In genomic region chr15:103000501-103000901, GRCm38 (mm10) we compare ENCODE assay signal across 11 mouse cellular contexts. TPM values are rescaled to one million over a fixed set of nuclear protein-coding genes. Genes with fewer than 3 reads are reported as not detected.
DNase-seq lines count a peak whose midpoint lies in the region; ATAC-seq and TF ChIP-seq lines count a peak whose summit lies in the region.
"Had no signal": no experiment of that assay in that cellular context is flagged by ENCODE, and none has a peak within 500 bp of the region (broad histone marks: within the 10 kb centered on the region; RNA-seq: fewer than 3 reads in every experiment).

No protein-coding gene starts in this region.

- peaks cover 21% of the 10 kb centered on the region for H3K4me1 ChIP-seq in kidney, adult 2 months (ENCODE audit: control insufficient read depth, insufficient read depth, low read length)
- H3K4me1 ChIP-seq in embryonic fibroblast, embryonic 13.5 days (ENCODE audit: control insufficient read depth, insufficient read depth, low read length), result no peaks in the 10 kb centered on the region
- peaks cover 4% of the 10 kb centered on the region; the same call in 1 of the 2 replicates for H3K4me1 ChIP-seq in liver, postnatal 0 days (ENCODE audit: insufficient read depth)

- ATAC-seq in liver, postnatal 0 days, result no peak

- no peak for TF ChIP-seq EP300 in liver, postnatal 0 days (IDR thresholded peaks at IDR 0.05; ENCODE audit: low read depth)

- no peak for TF ChIP-seq POLR2A in kidney, adult 2 months (IDR thresholded peaks at IDR 0.05; ENCODE audit: low read depth, low read length)
- TF ChIP-seq POLR2A in embryonic fibroblast, embryonic 13.5 days (IDR thresholded peaks at IDR 0.05; ENCODE audit: low read depth, low read length), result 0 out of 2 replicates have a peak, but pooled peaks have one; percentile 19

- peak; percentile 60 to 89 for DNase-seq in adrenal gland, adult (ENCODE audit: inconsistent age in 2 of 2, low spot score in 1 of 2)
- DNase-seq in adrenal gland, postnatal 25 days, result no peak
- DNase-seq in kidney, adult 2 months, result peak; percentile 29
- DNase-seq in kidney, adult 11 months, result no peak
- DNase-seq in liver, postnatal 0 days, result no peak
- DNase-seq in cerebellum, postnatal 14 days, result no peak
- DNase-seq in spleen, postnatal 10 days (ENCODE audit: low spot score in 2 of 2), result no peak

- H3K4me3 ChIP-seq in kidney, adult 2 months (ENCODE audit: insufficient read depth, low read depth, low read length), result peak overlapping the region; percentile 78
- H3K4me3 ChIP-seq in embryonic fibroblast, embryonic 13.5 days (ENCODE audit: insufficient read depth, low read length), result peak overlapping the region; percentile 43
- H3K4me3 ChIP-seq in liver, postnatal 0 days (ENCODE audit: low read depth, low read length), result no peak overlapping the region; the same call in 1 of the 2 replicates

- no peak overlapping the region for H3K9ac ChIP-seq in liver, postnatal 0 days (replicated peaks)
- H3K9ac ChIP-seq: liver, embryonic 14.5 days had no signal

- no peak for TF ChIP-seq CTCF in kidney, adult 2 months (conservative IDR thresholded peaks at IDR 0.05; ENCODE audit: insufficient read depth, insufficient read length, low read depth, low read length)
- TF ChIP-seq CTCF in embryonic fibroblast, embryonic 13.5 days (IDR thresholded peaks at IDR 0.05; ENCODE audit: borderline replicate concordance, insufficient read depth, low read length), result no peak
- no peak for TF ChIP-seq CTCF in liver, postnatal 0 days (IDR thresholded peaks at IDR 0.05; ENCODE audit: low read depth)

- peak overlapping the region; percentile 81 for H3K27ac ChIP-seq in kidney, adult 2 months (ENCODE audit: insufficient read depth, low read depth, low read length)
- H3K27ac ChIP-seq in embryonic fibroblast, embryonic 13.5 days (ENCODE audit: insufficient read depth, low read length), result peak overlapping the region; percentile 92
- no peak overlapping the region for H3K27ac ChIP-seq in liver, postnatal 0 days (ENCODE audit: low read depth)
- H3K27ac ChIP-seq: liver, embryonic 14.5 days had no signal

- H3K4me2 ChIP-seq in liver, postnatal 0 days (ENCODE audit: low read depth, low read length), result peak overlapping the region; percentile 7; the same call in 1 of the 2 replicates

- 22% methylated on average over 24 of the region's 24 CpGs for WGBS in kidney, adult 2 months
- 10% methylated on average over 24 of the region's 24 CpGs for WGBS in liver, postnatal 0 days (ENCODE audit: insufficient replicate concordance)

- H3K9me3 ChIP-seq in liver, postnatal 0 days (ENCODE audit: low read length), result no peaks in the 10 kb centered on the region

- H3K36me3 ChIP-seq in kidney, adult 2 months (ENCODE audit: control insufficient read depth, insufficient read depth, low read length), result no peaks in the 10 kb centered on the region
- no peaks in the 10 kb centered on the region for H3K36me3 ChIP-seq in liver, postnatal 0 days (replicated peaks; ENCODE audit: insufficient read depth, low read length)

- H3K27me3 ChIP-seq in kidney, adult 2 months (replicated peaks; ENCODE audit: control insufficient read depth, insufficient read depth, low read length), result no peaks in the 10 kb centered on the region
- peaks cover 99% of the 10 kb centered on the region for H3K27me3 ChIP-seq in liver, postnatal 0 days (ENCODE audit: insufficient read depth, low read length)

RNA-seq across cellular contexts. Expression of gene Hoxc6, which starts 2.4 kb away (rescaled TPM):
- total RNA-seq in adrenal gland, postnatal 25 days (2021), result 59.4 and 68.1 TPM in 2 replicates
- 24.7 and 25.4 TPM in 2 replicates for polyA plus RNA-seq in kidney, adult 2 months (2012; rRNA removed)
- 42.6 and 61.8 TPM in 2 replicates for polyA plus RNA-seq in embryonic fibroblast, embryonic 13.5 days (2011; ENCODE audit: insufficient read length, low read depth, missing spikeins)
- not detected in 2 replicates for polyA plus RNA-seq in liver, postnatal 0 days (2015; fragmentation: Nextera tagmentation; extraction: Ambion mirVana)
- total RNA-seq: granulocyte monocyte progenitor cell, adult 5-6 weeks had no signal

RNA-seq across cellular contexts. Expression of gene Hoxc8, which starts 10.1 kb away (rescaled TPM):
- 21.5 and 26.7 TPM in 2 replicates for total RNA-seq in adrenal gland, postnatal 25 days (2021)
- polyA plus RNA-seq in kidney, adult 2 months (2012; rRNA removed), result 3.4 and 4.0 TPM in 2 replicates
- 28.5 and 45.5 TPM in 2 replicates for polyA plus RNA-seq in embryonic fibroblast, embryonic 13.5 days (2011; ENCODE audit: insufficient read length, low read depth, missing spikeins)
- not detected in 2 replicates for polyA plus RNA-seq in liver, postnatal 0 days (2015; fragmentation: Nextera tagmentation; extraction: Ambion mirVana)
- total RNA-seq: granulocyte monocyte progenitor cell, adult 5-6 weeks had no signal
- polyA plus RNA-seq: embryonic facial prominence, embryonic 11.5 days had no signal

RNA-seq across cellular contexts. Expression of gene Hoxc4, which starts 18.2 kb away (rescaled TPM):
- 7.3 and 8.4 TPM in 2 replicates for total RNA-seq in adrenal gland, postnatal 25 days (2021)
- 2.5 and 2.7 TPM in 2 replicates for polyA plus RNA-seq in kidney, adult 2 months (2012; rRNA removed)
- polyA plus RNA-seq in embryonic fibroblast, embryonic 13.5 days (2011; ENCODE audit: insufficient read length, low read depth, missing spikeins), result 12.5 and 12.6 TPM in 2 replicates
- 0.07 and 0.11 TPM in 2 replicates for polyA plus RNA-seq in liver, postnatal 0 days (2015; fragmentation: Nextera tagmentation; extraction: Ambion mirVana)
- total RNA-seq: granulocyte monocyte progenitor cell, adult 5-6 weeks had no signal

RNA-seq across cellular contexts. Expression of gene Hoxc9, which starts 24.3 kb away (rescaled TPM):
- 0.85 and 1.5 TPM in 2 replicates for total RNA-seq in adrenal gland, postnatal 25 days (2021)
- 5.5 and 7.3 TPM in 2 replicates for polyA plus RNA-seq in kidney, adult 2 months (2012; rRNA removed)
- 4.9 and 6.2 TPM in 2 replicates for polyA plus RNA-seq in embryonic fibroblast, embryonic 13.5 days (2011; ENCODE audit: insufficient read length, low read depth, missing spikeins)
- not detected in 2 replicates for polyA plus RNA-seq in liver, postnatal 0 days (2015; fragmentation: Nextera tagmentation; extraction: Ambion mirVana)
- total RNA-seq: granulocyte monocyte progenitor cell, adult 5-6 weeks had no signal
- polyA plus RNA-seq: embryonic facial prominence, embryonic 11.5 days had no signal

RNA-seq across cellular contexts. Expression of gene Hoxc5, which starts 33.3 kb away (rescaled TPM):
- total RNA-seq in adrenal gland, postnatal 25 days (2021), result 7.6 and 9.0 TPM in 2 replicates
- polyA plus RNA-seq in kidney, adult 2 months (2012; rRNA removed), result 4.0 and 4.1 TPM in 2 replicates
- 7.6 and 11.0 TPM in 2 replicates for polyA plus RNA-seq in embryonic fibroblast, embryonic 13.5 days (2011; ENCODE audit: insufficient read length, low read depth, missing spikeins)
- polyA plus RNA-seq in liver, postnatal 0 days (2015; fragmentation: Nextera tagmentation; extraction: Ambion mirVana), result not detected in 2 replicates
- total RNA-seq: granulocyte monocyte progenitor cell, adult 5-6 weeks had no signal

Comparison
In these comparisons a context has a peak if more than half of its experiments do, and no peak if none do; other contexts are left out.
1. DNase-seq: peak in adrenal gland, adult (2 of 2) and kidney, adult 2 months (single experiment); none in adrenal gland, postnatal 25 days (single experiment), kidney, adult 11 months (single experiment), liver, postnatal 0 days (single experiment), cerebellum, postnatal 14 days (0 of 2) and spleen, postnatal 10 days (0 of 2).
2. RNA of gene Hoxc6, which starts 2.4 kb away (polyA plus RNA-seq): 42.6 to 61.8 TPM in embryonic fibroblast, embryonic 13.5 days and 24.7 to 25.4 TPM in kidney, adult 2 months; not detected in liver, postnatal 0 days; every median in the first group is over 10 times any median in the second.